Mouse (Mus musculus): ENCODE results near the gene Gm17467. TPM values are rescaled to one million over a fixed set of nuclear protein-coding genes. Genes with fewer than 3 reads are reported as not detected.
"Not testable (repeated sequence)": the region's sequence is repeated elsewhere in the genome, so short reads cannot be mapped to it uniquely, and the experiment has no call there.

Gm17467 gene
- not detected in 2 replicates for polyA plus RNA-seq (2015; fragmentation: Nextera tagmentation; extraction: Ambion mirVana)

DNA sequence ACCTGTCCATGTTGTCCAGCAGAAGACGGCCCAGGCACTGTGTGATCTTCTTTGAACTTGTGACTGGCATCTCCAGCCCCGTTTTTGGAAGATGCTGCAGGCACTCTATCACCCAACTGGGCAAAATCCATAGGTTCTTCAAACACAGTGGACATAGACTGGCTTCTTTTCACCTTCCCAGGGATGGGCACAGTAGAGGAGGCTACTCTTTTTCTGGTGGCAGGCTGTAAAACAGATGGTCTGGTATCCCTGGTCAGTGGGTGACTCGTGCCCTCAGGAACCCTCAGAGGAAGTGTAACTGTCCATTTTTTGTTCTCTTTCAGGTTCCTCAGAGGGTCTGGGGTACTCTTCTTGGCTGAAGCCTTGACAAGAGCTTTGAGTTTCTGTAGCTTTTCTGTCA is at the start of gene Gm17467:
Gm17467 (minus strand) TSS at position 101 of the 400 bp plus-strand sequence.
- not testable (repeated sequence) for H3K4me1 ChIP-seq (replicated peaks; ENCODE audit: control insufficient read depth, insufficient read depth); H3K36me3 ChIP-seq (ENCODE audit: control insufficient read depth, insufficient read depth, low read length); ATAC-seq (ENCODE audit: low FRiP score, low TSS enrichment); H3K9me3 ChIP-seq (ENCODE audit: control insufficient read depth, low read length); H3K27me3 ChIP-seq (ENCODE audit: control insufficient read depth, insufficient read depth, low read length); DNase-seq (ENCODE audit: low spot score); H3K4me2 ChIP-seq (replicated peaks; ENCODE audit: low read depth); H3K4me3 ChIP-seq (ENCODE audit: low read depth, low read length); H3K9ac ChIP-seq (ENCODE audit: low read length); H3K27ac ChIP-seq (replicated peaks)
- no CpG with 5 or more reads among the region's 3 CpGs for WGBS

Other genes starting within 250 kb of the Gm17467 start
- not detected in 2 replicates for gene Cldn34c2, start 123.1 kb downstream of the Gm17467 start, polyA plus RNA-seq (2015; fragmentation: Nextera tagmentation; extraction: Ambion mirVana)
- gene Cldn34c3, start 88.9 kb upstream of the Gm17467 start, polyA plus RNA-seq (2015; fragmentation: Nextera tagmentation; extraction: Ambion mirVana) = not detected in 2 replicates